ENCODE assay signal across 1 mouse cellular context in the genomic region with DNA sequence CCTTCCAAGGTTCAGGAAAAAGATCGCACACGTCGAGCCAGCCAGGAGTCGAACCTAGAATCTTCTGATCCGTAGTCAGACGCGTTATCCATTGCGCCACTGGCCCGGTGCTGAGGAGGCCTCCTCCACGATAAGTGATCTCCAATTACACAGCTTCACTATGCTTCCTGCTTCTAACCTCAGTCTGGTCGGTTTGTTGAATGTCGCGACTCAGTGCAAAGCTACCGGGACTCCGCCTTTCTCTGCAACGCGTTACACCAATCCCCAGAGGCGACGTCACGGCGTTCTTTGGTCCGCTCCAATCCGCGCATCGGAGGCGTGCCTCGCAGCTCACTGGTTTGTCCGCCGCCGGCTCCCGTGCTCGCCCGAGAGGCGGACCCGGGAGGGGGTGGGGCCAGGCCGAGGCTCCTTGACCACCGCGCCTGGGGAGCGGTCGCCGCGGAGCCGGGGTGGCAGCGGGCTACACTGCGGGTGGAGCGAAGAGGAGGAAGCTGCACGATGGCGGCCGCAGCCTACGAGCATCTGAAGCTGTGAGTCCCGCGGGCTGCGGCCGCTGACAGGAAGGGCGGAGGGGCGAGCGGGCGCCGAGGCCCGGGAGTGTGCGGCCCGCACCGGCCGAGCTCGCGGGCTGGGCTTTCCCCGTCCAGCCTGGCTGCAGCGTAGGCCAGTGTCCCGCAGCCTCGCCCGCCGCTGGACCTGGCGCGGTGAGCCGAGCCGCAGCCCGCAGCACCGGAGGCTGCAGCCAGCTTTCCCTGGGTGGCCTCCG.
TF ChIP-seq lines count a peak whose summit lies in the region.

A gene (plus strand): TSS at position 368 of the 766 bp plus-strand sequence.

TF ChIP-seq in MEL, 35 proteins besides CTCF, POLR2A, EP300 and RAD21 (continued from another document):
- TF ChIP-seq ZNF384 (IDR thresholded peaks at IDR 0.05; ENCODE audit: low read depth, low read length) (0 out of 2 replicates have a peak, but pooled peaks have one; percentile 17), MAFK (IDR thresholded peaks at IDR 0.05; ENCODE audit: borderline replicate concordance, low read depth, low read length) (peak; percentile 100), JUND (IDR thresholded peaks at IDR 0.05; ENCODE audit: low read depth, low read length) (no peak), POLR2AphosphoS2 (IDR thresholded peaks at IDR 0.05; ENCODE audit: low read length) (peak; percentile 93), CHD2 (IDR thresholded peaks at IDR 0.05; ENCODE audit: low read length) (peak; percentile 49; the same call in 1 of the 2 replicates), GATA1 (IDR thresholded peaks at IDR 0.05; ENCODE audit: low read depth, low read length) (peak; percentile 40; the same call in 1 of the 2 replicates), SIN3A (IDR thresholded peaks at IDR 0.05; ENCODE audit: low read length) (peak; percentile 72), USF2 (IDR thresholded peaks at IDR 0.05; ENCODE audit: borderline replicate concordance in 1 of 2, insufficient read depth in 1 of 2, low read depth in 1 of 2, low read length in 2 of 2) (no peak), NRF1 (IDR thresholded peaks at IDR 0.05; ENCODE audit: insufficient read depth, low read depth, low read length, poor library complexity, severe bottlenecking) (peak; percentile 42; the same call in 1 of the 2 replicates), TAL1 (IDR thresholded peaks at IDR 0.05; ENCODE audit: low read length) (peak; percentile 18; the same call in 1 of the 2 replicates), MEF2A (IDR thresholded peaks at IDR 0.05; ENCODE audit: extremely low read depth, insufficient replicate concordance, low read depth, low read length, poor library complexity, severe bottlenecking) (no peak), ETS1 (IDR thresholded peaks at IDR 0.05; ENCODE audit: low read depth, low read length) (peak; percentile 61; the same call in 1 of the 2 replicates), USF1 (IDR thresholded peaks at IDR 0.05; ENCODE audit: low read depth, low read length) (no peak), RCOR1 (IDR thresholded peaks at IDR 0.05; ENCODE audit: low read depth, low read length) (0 out of 2 replicates have a peak, but pooled peaks have one; percentile 26)
